Mouse (Mus musculus) megakaryocyte, embryonic 14.5 days (primary cell): ENCODE results near the gene Cd248. TPM values are rescaled to one million over a fixed set of nuclear protein-coding genes. Genes with fewer than 3 reads are reported as not detected.

Source experiments
- H3K27me3 ChIP-seq: replicated peaks from 2 replicates; pipeline ENCODE3; 2012; ENCODE audit warnings: inconsistent platforms
- H3K36me3 ChIP-seq: replicated peaks from 2 replicates; pipeline ENCODE3; 2012; ENCODE audit warnings: low read length, inconsistent platforms, mixed read lengths
- H3K4me1 ChIP-seq: 2 replicates; pipeline ENCODE4 v1.6.1; 2012; ENCODE audit warnings: inconsistent platforms
- H3K4me3 ChIP-seq: replicated peaks from 2 replicates; pipeline ENCODE3; 2012; ENCODE audit warnings: moderate library complexity, mild to moderate bottlenecking, inconsistent platforms
- H3K9me3 ChIP-seq: 2 replicates; pipeline ENCODE4 v1.6.1; 2012; ENCODE audit warnings: inconsistent platforms
- FLI1 ChIP-seq: IDR thresholded peaks from 2 replicates; pipeline ENCODE4 v1.6.1; 2012; ENCODE audit warnings: low read length, inconsistent platforms, mixed read lengths
- GATA1 ChIP-seq: IDR thresholded peaks from 3 replicates; pipeline ENCODE4 v1.6.1; 2012; ENCODE audit warnings: mixed read lengths, low read length, inconsistent platforms, borderline replicate concordance
- polyA plus RNA-seq: library from polyadenylated mRNA; stranded (reverse); fragments of >175 nt; gene quantifications from 2 replicates; pipeline ENCODE4 v1.2.3, GENCODE M21; 2012; ENCODE audit warnings: low replicate concordance; ENCODE audit not compliant: insufficient read depth

Cd248 gene
- polyA plus RNA-seq, 1 experiment, result 0.74 TPM

GRCm38 (mm10) chr19:5089324-5089723, 21.4 kb downstream of the Cd248 start:
- Histone ChIP-seq H3K27me3 (peaks cover 21% of the 10 kb centered on the region), H3K36me3 (peaks cover 44% of the 10 kb centered on the region), H3K4me3 (peak overlapping the region; percentile 100), H3K4me1 (peaks cover 52% of the 10 kb centered on the region), H3K9me3 (no peaks in the 10 kb centered on the region)
- TF ChIP-seq GATA1 (no peak), FLI1 (no peak)

- Histone ChIP-seq H3K27me3 (peaks cover 25% of the 10 kb centered on the region), H3K36me3 (peaks cover 44% of the 10 kb centered on the region), H3K9me3 (no peaks in the 10 kb centered on the region), H3K4me3 (no peak overlapping the region), H3K4me1 (peaks cover 62% of the 10 kb centered on the region)
- TF ChIP-seq FLI1, result no peak
- no peak for TF ChIP-seq GATA1
Measured at GRCm38 (mm10) chr19:5092083-5092482, 24.2 kb downstream of the Cd248 start.

- peaks cover 33% of the 10 kb centered on the region for H3K27me3 ChIP-seq
- H3K4me1 ChIP-seq, result peaks cover 67% of the 10 kb centered on the region
- H3K36me3 ChIP-seq, result peaks cover 45% of the 10 kb centered on the region
- TF ChIP-seq GATA1 (no peak), FLI1 (no peak)
- H3K4me3 ChIP-seq, result peak overlapping the region; percentile 70
- no peaks in the 10 kb centered on the region for H3K9me3 ChIP-seq
Measured at GRCm38 (mm10) chr19:5093481-5094242, 25.8 kb downstream of the Cd248 start.

GRCm38 (mm10) chr19:5094243-5094632, 26.4 kb downstream of the Cd248 start:
- Histone ChIP-seq H3K9me3 (no peaks in the 10 kb centered on the region), H3K36me3 (peaks cover 51% of the 10 kb centered on the region), H3K4me3 (peak overlapping the region; percentile 70), H3K27me3 (peaks cover 33% of the 10 kb centered on the region), H3K4me1 (peaks cover 67% of the 10 kb centered on the region)
- TF ChIP-seq GATA1, result no peak
- no peak for TF ChIP-seq FLI1

- Histone ChIP-seq H3K36me3 (peaks cover 51% of the 10 kb centered on the region), H3K4me3 (no peak overlapping the region), H3K9me3 (no peaks in the 10 kb centered on the region), H3K27me3 (peaks cover 33% of the 10 kb centered on the region), H3K4me1 (peaks cover 67% of the 10 kb centered on the region)
- TF ChIP-seq GATA1, result no peak
- TF ChIP-seq FLI1, result no peak
Measured at GRCm38 (mm10) chr19:5094746-5095417, 27.0 kb downstream of the Cd248 start.

- peaks cover 74% of the 10 kb centered on the region for H3K4me1 ChIP-seq
- H3K9me3 ChIP-seq, result no peaks in the 10 kb centered on the region
- peaks cover 33% of the 10 kb centered on the region for H3K27me3 ChIP-seq
- H3K4me3 ChIP-seq, result peak overlapping the region; percentile 19
- TF ChIP-seq FLI1, result no peak
- no peak for TF ChIP-seq GATA1
- peaks cover 53% of the 10 kb centered on the region for H3K36me3 ChIP-seq
Measured at GRCm38 (mm10) chr19:5095887-5096474, 28.1 kb downstream of the Cd248 start.

GRCm38 (mm10) chr19:5097521-5098362, 29.9 kb downstream of the Cd248 start:
- Histone ChIP-seq H3K9me3 (no peaks in the 10 kb centered on the region), H3K4me1 (peaks cover 87% of the 10 kb centered on the region), H3K36me3 (peaks cover 53% of the 10 kb centered on the region), H3K4me3 (peak overlapping the region; percentile 88), H3K27me3 (peaks cover 33% of the 10 kb centered on the region)
- TF ChIP-seq FLI1 (no peak), GATA1 (no peak)

- H3K9me3 ChIP-seq, result no peaks in the 10 kb centered on the region
- H3K36me3 ChIP-seq, result peaks cover 53% of the 10 kb centered on the region
- H3K27me3 ChIP-seq, result peaks cover 33% of the 10 kb centered on the region
- peaks cover 89% of the 10 kb centered on the region for H3K4me1 ChIP-seq
- TF ChIP-seq GATA1 (no peak), FLI1 (no peak)
- H3K4me3 ChIP-seq, result peak within 1 kb of the TSS; percentile 88
Measured at GRCm38 (mm10) chr19:5098363-5099143, 30.7 kb downstream of the Cd248 start, which contains the start of gene Cnih2. Gene Cnih2, minus strand, starts transcription at chr19:5098521.

GRCm38 (mm10) chr19:5106074-5106473, 38.2 kb downstream of the Cd248 start:
- H3K36me3 ChIP-seq, result peaks cover 66% of the 10 kb centered on the region
- no peak for TF ChIP-seq FLI1
- TF ChIP-seq GATA1, result no peak
- H3K4me1 ChIP-seq, result peaks cover 65% of the 10 kb centered on the region
- H3K4me3 ChIP-seq, result peak overlapping the region; percentile 96
- no peaks in the 10 kb centered on the region for H3K9me3 ChIP-seq
- H3K27me3 ChIP-seq, result no peaks in the 10 kb centered on the region
